30 mouse cellular contexts compared by ENCODE assay signal in the genomic region with DNA sequence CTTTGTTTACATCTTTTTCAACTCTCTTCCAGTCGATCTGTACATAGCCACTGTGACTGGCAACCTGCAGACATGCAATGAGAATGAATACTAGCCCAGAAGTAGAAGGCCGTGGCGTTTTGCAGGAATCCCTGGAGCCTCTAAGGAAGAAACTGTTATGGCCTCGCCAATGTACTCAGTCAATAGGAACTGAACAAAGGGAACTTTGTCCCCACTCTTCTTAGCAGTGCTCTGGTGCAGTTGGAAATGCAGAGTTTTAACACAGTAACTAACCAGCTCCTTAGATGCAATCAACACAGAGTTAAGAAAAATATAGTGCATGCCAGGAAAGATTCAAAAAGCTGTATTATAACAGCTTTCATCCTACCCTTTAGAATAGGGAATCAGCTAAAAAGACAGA. TPM values are rescaled to one million over a fixed set of nuclear protein-coding genes. Genes with fewer than 3 reads are reported as not detected.
A peak's percentile ranks its signal among the peaks of the same experiment; 100 is the strongest.
DNase-seq lines count a peak whose midpoint lies in the region; ATAC-seq and TF ChIP-seq lines count a peak whose summit lies in the region.
"Had no signal": no experiment of that assay in that cellular context is flagged by ENCODE, and none has a peak within 500 bp of the region (broad histone marks: within the 10 kb centered on the region; RNA-seq: fewer than 3 reads in every experiment).

No protein-coding gene starts in this region.

- H3K27ac ChIP-seq in cerebellum, adult 2 months (ENCODE audit: insufficient read depth, low read length), result peak overlapping the region; percentile 30; the same call in 1 of the 2 replicates
- 0 out of 2 replicates have a peak overlapping the region, but pooled peaks have one; percentile 17 for H3K27ac ChIP-seq in hindbrain, embryonic 16.5 days (ENCODE audit: low read depth, low read length)
- H3K27ac ChIP-seq in hindbrain, embryonic 13.5 days, result no peak overlapping the region
- 0 out of 2 replicates have a peak overlapping the region, but pooled peaks have one; percentile 28 for H3K27ac ChIP-seq in neural tube, embryonic 13.5 days (replicated peaks)
- H3K27ac ChIP-seq in neural tube, embryonic 15.5 days (replicated peaks), result no peak overlapping the region
- peak overlapping the region; percentile 45; the same call in 1 of the 2 replicates for H3K27ac ChIP-seq in midbrain, embryonic 15.5 days
- H3K27ac ChIP-seq: embryonic facial prominence, embryonic 12.5 days; hindbrain, embryonic 12.5 days; intestine, embryonic 15.5 days; limb, embryonic 10.5 days; limb, embryonic 15.5 days; liver, embryonic 14.5 days had no signal

- H3K4me3 ChIP-seq in cerebellum, adult 2 months (replicated peaks; ENCODE audit: insufficient read depth, low read depth, low read length), result no peak overlapping the region
- no peak overlapping the region for H3K4me3 ChIP-seq in hindbrain, embryonic 16.5 days (ENCODE audit: low read length)
- H3K4me3 ChIP-seq in hindbrain, embryonic 13.5 days, result no peak overlapping the region
- no peak overlapping the region for H3K4me3 ChIP-seq in neural tube, embryonic 13.5 days
- no peak overlapping the region for H3K4me3 ChIP-seq in neural tube, embryonic 15.5 days (replicated peaks)
- H3K4me3 ChIP-seq in midbrain, embryonic 15.5 days, result no peak overlapping the region
- H3K4me3 ChIP-seq: embryonic facial prominence, embryonic 12.5 days; hindbrain, embryonic 12.5 days; intestine, embryonic 15.5 days; limb, embryonic 10.5 days; limb, embryonic 15.5 days; myocyte had no signal

- H3K4me2 ChIP-seq in hindbrain, embryonic 16.5 days (ENCODE audit: low read length), result no peak overlapping the region
- no peak overlapping the region for H3K4me2 ChIP-seq in hindbrain, embryonic 13.5 days
- H3K4me2 ChIP-seq in neural tube, embryonic 13.5 days, result no peak overlapping the region
- no peak overlapping the region for H3K4me2 ChIP-seq in neural tube, embryonic 15.5 days
- H3K4me2 ChIP-seq in midbrain, embryonic 15.5 days, result no peak overlapping the region
- H3K4me2 ChIP-seq: embryonic facial prominence, embryonic 12.5 days; hindbrain, embryonic 12.5 days; intestine, embryonic 15.5 days; limb, embryonic 15.5 days had no signal

- ATAC-seq in hindbrain, embryonic 16.5 days, result peak; percentile 71; the same call in 1 of the 2 replicates
- ATAC-seq in hindbrain, embryonic 13.5 days (ENCODE audit: low FRiP score), result no peak
- ATAC-seq in neural tube, embryonic 13.5 days (ENCODE audit: low read depth), result no peak
- no peak for ATAC-seq in neural tube, embryonic 15.5 days (ENCODE audit: low FRiP score)
- no peak for ATAC-seq in midbrain, embryonic 15.5 days (replicated peaks)
- ATAC-seq: activated CD4-positive, CD25-positive, alpha-beta regulatory T cell, adult 4 months; intestine, embryonic 15.5 days had no signal

- H3K9ac ChIP-seq in hindbrain, embryonic 16.5 days (ENCODE audit: low read depth, low read length), result no peak overlapping the region
- no peak overlapping the region for H3K9ac ChIP-seq in hindbrain, embryonic 13.5 days
- no peak overlapping the region for H3K9ac ChIP-seq in neural tube, embryonic 13.5 days
- H3K9ac ChIP-seq in neural tube, embryonic 15.5 days (replicated peaks), result no peak overlapping the region
- no peak overlapping the region for H3K9ac ChIP-seq in midbrain, embryonic 15.5 days
- H3K9ac ChIP-seq: embryonic facial prominence, embryonic 12.5 days; hindbrain, embryonic 12.5 days; intestine, embryonic 15.5 days; limb, embryonic 15.5 days; liver, embryonic 14.5 days had no signal

- no peaks in the 10 kb centered on the region for H3K27me3 ChIP-seq in cerebellum, adult 2 months (ENCODE audit: control insufficient read depth, insufficient read depth, low read length)
- H3K27me3 ChIP-seq in hindbrain, embryonic 16.5 days (replicated peaks; ENCODE audit: control insufficient read depth, insufficient read depth, low read length), result no peaks in the 10 kb centered on the region
- H3K27me3 ChIP-seq in hindbrain, embryonic 13.5 days, result no peaks in the 10 kb centered on the region
- H3K27me3 ChIP-seq in neural tube, embryonic 13.5 days, result no peaks in the 10 kb centered on the region
- H3K27me3 ChIP-seq in neural tube, embryonic 15.5 days (replicated peaks), result no peaks in the 10 kb centered on the region
- H3K27me3 ChIP-seq in midbrain, embryonic 15.5 days (replicated peaks), result no peaks in the 10 kb centered on the region
- H3K27me3 ChIP-seq: CH12.LX; embryonic facial prominence, embryonic 12.5 days; hindbrain, embryonic 12.5 days; intestine, embryonic 15.5 days; limb, embryonic 15.5 days had no signal

- WGBS in cerebellum, adult 2 months, result 38% methylated on average over 4 of the region's 4 CpGs
- WGBS in hindbrain, embryonic 16.5 days, result 39% methylated on average over 4 of the region's 4 CpGs
- WGBS in hindbrain, embryonic 13.5 days, result 45% methylated on average over 4 of the region's 4 CpGs
- WGBS in neural tube, embryonic 13.5 days, result 26% methylated on average over 4 of the region's 4 CpGs
- 37% methylated on average over 4 of the region's 4 CpGs for WGBS in neural tube, embryonic 15.5 days
- WGBS in midbrain, embryonic 15.5 days, result 31% methylated on average over 4 of the region's 4 CpGs

- H3K9me3 ChIP-seq in hindbrain, embryonic 16.5 days (ENCODE audit: control insufficient read depth, low read length), result no peaks in the 10 kb centered on the region
- H3K9me3 ChIP-seq in hindbrain, embryonic 13.5 days, result no peaks in the 10 kb centered on the region
- H3K9me3 ChIP-seq in neural tube, embryonic 13.5 days, result no peaks in the 10 kb centered on the region
- H3K9me3 ChIP-seq in neural tube, embryonic 15.5 days (replicated peaks), result no peaks in the 10 kb centered on the region
- no peaks in the 10 kb centered on the region for H3K9me3 ChIP-seq in midbrain, embryonic 15.5 days
- H3K9me3 ChIP-seq: embryonic facial prominence, embryonic 12.5 days; hindbrain, embryonic 12.5 days; intestine, embryonic 15.5 days; limb, embryonic 10.5 days; limb, embryonic 15.5 days had no signal

- no peak for TF ChIP-seq POLR2A in cerebellum, adult 2 months (IDR thresholded peaks at IDR 0.05; ENCODE audit: borderline replicate concordance, insufficient read depth, low read length)

- no peak for TF ChIP-seq CTCF in cerebellum, adult 2 months (IDR thresholded peaks at IDR 0.05; ENCODE audit: borderline replicate concordance, insufficient read depth, low read depth, low read length)

- no peaks in the 10 kb centered on the region for H3K4me1 ChIP-seq in cerebellum, adult 2 months (ENCODE audit: control insufficient read depth, insufficient read depth, low read length)
- H3K4me1 ChIP-seq in hindbrain, embryonic 16.5 days (ENCODE audit: control insufficient read depth, insufficient read depth, low read depth, low read length), result no peaks in the 10 kb centered on the region
- no peaks in the 10 kb centered on the region for H3K4me1 ChIP-seq in hindbrain, embryonic 13.5 days (replicated peaks)
- no peaks in the 10 kb centered on the region for H3K4me1 ChIP-seq in neural tube, embryonic 13.5 days (replicated peaks)
- H3K4me1 ChIP-seq in neural tube, embryonic 15.5 days, result no peaks in the 10 kb centered on the region
- no peaks in the 10 kb centered on the region for H3K4me1 ChIP-seq in midbrain, embryonic 15.5 days
- H3K4me1 ChIP-seq: embryonic facial prominence, embryonic 12.5 days; hindbrain, embryonic 12.5 days; intestine, embryonic 15.5 days; limb, embryonic 10.5 days; limb, embryonic 15.5 days had no signal

- no peaks in the 10 kb centered on the region for H3K36me3 ChIP-seq in hindbrain, embryonic 16.5 days (ENCODE audit: control insufficient read depth, insufficient read depth, low read length)
- H3K36me3 ChIP-seq in hindbrain, embryonic 13.5 days, result no peaks in the 10 kb centered on the region
- H3K36me3 ChIP-seq in neural tube, embryonic 13.5 days, result no peaks in the 10 kb centered on the region
- no peaks in the 10 kb centered on the region for H3K36me3 ChIP-seq in neural tube, embryonic 15.5 days
- H3K36me3 ChIP-seq in midbrain, embryonic 15.5 days (replicated peaks), result no peaks in the 10 kb centered on the region
- H3K36me3 ChIP-seq: embryonic facial prominence, embryonic 12.5 days; hindbrain, embryonic 12.5 days; intestine, embryonic 15.5 days; limb, embryonic 10.5 days; limb, embryonic 15.5 days had no signal

- DNase-seq in cerebellum, adult 2 months, result no peak
- no peak for DNase-seq in cerebellum, postnatal 14 days
- no peak for DNase-seq in gastrocnemius, postnatal 4 days (ENCODE audit: low spot score in 2 of 2)
- DNase-seq: adrenal gland, adult 2 months; adrenal gland, postnatal 36 days; cerebellum, adult 8-10 months; cerebellum, postnatal 36 days; embryo, embryonic 11 days; gastrocnemius, postnatal 10 days; heart, postnatal 14 days; kidney, adult 2 months; kidney, postnatal 4 days; lung, adult 2 months; lung, postnatal 14 days; spleen, adult 18-20 months; thymus, postnatal 25 days had no signal

RNA-seq across cellular contexts. Expression of gene Fundc1, which starts 13.4 kb away (rescaled TPM):
- 62.2 and 66.0 TPM in 2 replicates for polyA plus RNA-seq in cerebellum, adult 2 months (2012; rRNA removed)
- polyA plus RNA-seq in hindbrain, embryonic 16.5 days (2015; fragmentation: Nextera tagmentation; extraction: Ambion mirVana), result 55.8 and 58.8 TPM in 2 replicates
- polyA plus RNA-seq in hindbrain, embryonic 13.5 days (2015; fragmentation: Nextera tagmentation; extraction: Ambion mirVana), result 67.9 and 68.2 TPM in 2 replicates
- 66.2 and 69.5 TPM in 2 replicates for polyA plus RNA-seq in neural tube, embryonic 13.5 days (2015; fragmentation: Nextera tagmentation; extraction: Ambion mirVana)
- polyA plus RNA-seq in neural tube, embryonic 15.5 days (2015; fragmentation: Nextera tagmentation; extraction: Ambion mirVana), result 57.2 and 59.1 TPM in 2 replicates
- 58.9 and 59.8 TPM in 2 replicates for polyA plus RNA-seq in midbrain, embryonic 15.5 days (2015; fragmentation: Nextera tagmentation; extraction: Ambion mirVana)
- total RNA-seq in gastrocnemius, postnatal 4 days (2021), result 10 to 100 TPM; 22.7 to 28.9 TPM

Comparison
In these comparisons a context has a peak if more than half of its experiments do, and no peak if none do; other contexts are left out.
1. H3K27ac ChIP-seq: peak in cerebellum, adult 2 months (single experiment), hindbrain, embryonic 16.5 days (single experiment), neural tube, embryonic 13.5 days (single experiment) and midbrain, embryonic 15.5 days (single experiment); none in hindbrain, embryonic 13.5 days (single experiment) and neural tube, embryonic 15.5 days (single experiment).